Mouse (Mus musculus) adrenal gland (tissue): ENCODE data around the gene Fggy.

Experiments
- intact Hi-C: fragments of 180-260 bp; cut with DNase I; formaldehyde crosslinking; loops from one replicate; pipeline ENCODE4 v1.15.1; 2025

Gene Fggy

GRCm38 (mm10) chr4:95938701-95939100, 381.4 kb downstream of the Fggy start:
- intact Hi-C loops: no loop called here

- intact Hi-C loops: no loop called here
Measured at GRCm38 (mm10) chr4:95947896-95948295, 390.6 kb downstream of the Fggy start.

DNA sequence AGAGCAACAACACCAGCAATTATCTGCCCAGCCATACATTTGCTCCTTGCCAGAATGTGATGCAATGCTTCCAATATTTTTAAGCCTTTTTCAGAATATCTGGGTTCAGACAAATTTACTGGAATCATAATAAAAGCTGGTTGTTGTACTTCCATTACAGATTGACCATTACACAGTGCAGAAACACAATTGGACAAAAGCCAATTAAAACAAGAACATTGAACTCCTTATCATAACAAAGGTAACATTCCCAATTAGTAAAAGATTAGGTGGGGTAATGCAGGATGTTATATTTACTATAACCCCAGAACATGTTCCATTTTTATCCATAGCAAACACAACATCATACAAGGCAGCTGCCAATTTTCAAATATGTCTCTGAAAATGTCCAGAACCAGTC, 396.0 kb downstream of the Fggy start:
- intact Hi-C loops: no loop called here

GRCm38 (mm10) chr4:95966928-95967724, 409.8 kb downstream of the Fggy start, which contains the start of gene Hook1:
Hook1 (plus strand) TSS chr4:95967240.
- intact Hi-C loops: no loop called here
